Mouse (Mus musculus) embryo, embryonic 9.5 days (tissue): ENCODE results near the gene Efcab1.

Experiments used
- DNase-seq: peaks from one replicate; pipeline ENCODE4 v3.0.0-alpha.2; 2017; ENCODE audit errors: extremely low spot score

The Efcab1 gene

GRCm38 (mm10) chr16:14992461-14993107, 86.2 kb downstream of the Efcab1 start:
- peak; percentile 33 for DNase-seq

GRCm38 (mm10) chr16:15014724-15015123, 108.3 kb downstream of the Efcab1 start:
- DNase-seq, result no peak
